Mouse (Mus musculus): ENCODE data around the gene Map4k5. TPM values are rescaled to one million over a fixed set of nuclear protein-coding genes. Genes with fewer than 3 reads are reported as not detected.

Map4k5 gene
- polyA plus RNA-seq, 1 experiment from 2014 or later, result 40.0 TPM

DNA sequence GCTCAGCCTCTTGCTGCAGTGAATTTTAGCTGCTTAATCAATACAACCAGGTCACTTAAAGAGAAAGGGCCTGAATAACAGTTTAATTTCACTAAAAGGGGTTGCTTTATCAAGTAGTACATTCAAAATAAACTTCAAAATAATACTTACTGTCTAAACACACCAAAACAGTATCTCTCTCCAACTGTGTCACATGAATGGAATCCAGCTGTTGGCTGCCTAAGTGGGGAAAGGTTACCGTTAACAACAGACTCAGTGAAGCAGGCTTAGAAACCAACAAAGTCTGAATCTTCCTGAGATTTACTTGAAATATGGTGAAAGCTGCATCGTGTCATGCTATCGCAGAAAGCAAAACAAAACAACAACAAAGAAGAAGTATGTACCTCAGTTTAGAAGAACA, 80.0 kb downstream of the Map4k5 start:
- H3K4me2 ChIP-seq (ENCODE audit: low read length), result no peak overlapping the region
- H3K27ac ChIP-seq (replicated peaks; ENCODE audit: low read depth, low read length), result no peak overlapping the region
- WGBS, result 75% methylated on average over 3 of the region's 3 CpGs

DNA sequence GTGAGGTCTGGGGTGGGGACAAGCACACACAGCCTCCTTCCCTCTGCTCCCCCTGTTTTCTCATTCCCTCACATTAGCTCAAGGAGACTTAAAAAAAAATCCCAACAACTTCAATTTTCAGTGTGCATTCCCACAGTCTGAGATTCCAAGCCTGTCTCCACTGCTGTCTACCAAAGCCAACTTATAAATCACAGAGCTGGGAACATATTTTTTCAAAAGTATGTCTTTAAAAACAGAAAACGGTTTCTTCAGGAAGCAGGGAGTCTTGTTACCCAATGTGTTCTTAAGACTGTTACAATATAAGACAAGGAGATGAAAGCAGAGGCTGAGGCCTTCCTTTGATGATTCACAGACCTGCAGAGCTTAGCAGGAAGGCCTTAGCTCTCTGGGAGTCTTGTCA, 81.0 kb downstream of the Map4k5 start:
- Histone ChIP-seq H3K36me3 (ENCODE audit: control insufficient read depth, insufficient read depth, low read length) (peaks cover 68% of the 10 kb centered on the region), H3K4me3 (replicated peaks; ENCODE audit: low read depth, low read length) (no peak overlapping the region), H3K9ac (replicated peaks; ENCODE audit: low read length) (no peak overlapping the region), H3K27ac (replicated peaks; ENCODE audit: low read depth, low read length) (no peak overlapping the region), H3K27me3 (ENCODE audit: control insufficient read depth, insufficient read depth, low read length) (no peaks in the 10 kb centered on the region), H3K4me1 (ENCODE audit: control insufficient read depth, insufficient read depth, low read length) (no peaks in the 10 kb centered on the region), H3K4me2 (ENCODE audit: low read length) (no peak overlapping the region), H3K9me3 (ENCODE audit: control insufficient read depth, low read length) (no peaks in the 10 kb centered on the region)
- ATAC-seq (ENCODE audit: low FRiP score, low TSS enrichment) (no peak), DNase-seq (no peak)
- WGBS, result 44% methylated on average over 1 of the region's 1 CpGs

More for the DNA sequence above, 80.0 kb downstream of the Map4k5 start:
- Histone ChIP-seq H3K9me3 (ENCODE audit: control insufficient read depth, low read length) (no peaks in the 10 kb centered on the region), H3K27me3 (ENCODE audit: control insufficient read depth, insufficient read depth, low read length) (no peaks in the 10 kb centered on the region), H3K4me1 (ENCODE audit: control insufficient read depth, insufficient read depth, low read length) (no peaks in the 10 kb centered on the region), H3K4me3 (replicated peaks; ENCODE audit: low read depth, low read length) (no peak overlapping the region), H3K9ac (replicated peaks; ENCODE audit: low read length) (no peak overlapping the region), H3K36me3 (ENCODE audit: control insufficient read depth, insufficient read depth, low read length) (peaks cover 68% of the 10 kb centered on the region)
- DNase-seq (no peak), ATAC-seq (ENCODE audit: low FRiP score, low TSS enrichment) (no peak)

DNA sequence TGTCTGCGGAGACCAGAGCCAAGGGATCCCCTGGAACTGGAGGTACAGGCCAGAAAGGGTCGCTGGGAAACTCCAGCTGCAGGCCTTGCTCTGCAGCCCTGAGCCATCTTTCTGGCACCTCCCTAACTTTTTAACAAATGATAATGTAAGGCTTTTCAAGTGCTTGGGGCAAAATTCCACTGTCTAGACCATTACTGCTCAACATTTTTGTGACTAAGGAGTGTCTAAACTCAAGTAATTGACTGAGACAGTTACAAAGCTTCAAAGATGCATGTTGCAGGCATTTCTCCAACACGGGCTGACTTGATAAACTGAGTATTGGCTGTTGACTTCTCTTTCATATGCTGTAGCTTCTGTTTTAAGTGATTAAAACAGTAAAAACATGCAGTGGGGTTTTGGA, 83.6 kb downstream of the Map4k5 start:
- peaks cover 63% of the 10 kb centered on the region for H3K36me3 ChIP-seq (ENCODE audit: control insufficient read depth, insufficient read depth, low read length)
- ATAC-seq (ENCODE audit: low FRiP score, low TSS enrichment), result no peak

DNA sequence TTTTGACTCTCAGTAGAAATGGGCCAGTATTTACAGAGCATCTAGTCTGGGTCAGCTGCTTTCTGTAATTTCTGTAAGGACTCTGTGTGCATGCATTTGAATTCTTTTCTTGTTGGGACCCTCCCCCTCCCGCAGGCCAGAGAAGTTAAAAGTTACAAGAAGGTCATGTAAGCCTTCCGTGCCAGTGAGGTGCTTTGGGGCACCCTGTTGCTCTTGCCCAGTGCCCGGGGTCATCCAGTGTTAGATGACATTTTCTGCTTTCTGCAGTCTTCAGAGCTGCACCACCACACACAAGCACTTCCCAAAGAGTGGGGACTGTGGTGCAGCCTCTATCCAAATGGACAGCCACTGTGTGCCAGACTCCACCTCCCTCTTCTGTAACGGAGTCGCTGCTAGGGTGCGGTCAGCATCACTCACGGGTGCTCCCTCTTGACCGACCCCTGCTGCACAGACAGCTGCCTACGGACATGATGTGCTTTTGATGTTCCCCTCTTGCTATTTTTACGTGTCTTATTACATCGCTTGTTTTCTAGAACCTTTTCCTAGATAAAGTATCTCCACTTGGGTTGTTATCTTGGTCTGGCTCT, 85.5 kb downstream of the Map4k5 start:
- no peak for ATAC-seq (ENCODE audit: low FRiP score, low TSS enrichment)
- H3K9ac ChIP-seq (replicated peaks; ENCODE audit: low read length), result no peak overlapping the region
- H3K4me3 ChIP-seq (replicated peaks; ENCODE audit: low read depth, low read length), result no peak overlapping the region
- H3K27me3 ChIP-seq (ENCODE audit: control insufficient read depth, insufficient read depth, low read length), result no peaks in the 10 kb centered on the region
- H3K36me3 ChIP-seq (ENCODE audit: control insufficient read depth, insufficient read depth, low read length), result peaks cover 60% of the 10 kb centered on the region
- H3K9me3 ChIP-seq (ENCODE audit: control insufficient read depth, low read length), result no peaks in the 10 kb centered on the region
- H3K4me1 ChIP-seq (ENCODE audit: control insufficient read depth, insufficient read depth, low read length), result no peaks in the 10 kb centered on the region
- no peak overlapping the region for H3K27ac ChIP-seq (replicated peaks; ENCODE audit: low read depth, low read length)
- H3K4me2 ChIP-seq (ENCODE audit: low read length), result no peak overlapping the region
- 88% methylated on average over 11 of the region's 11 CpGs for WGBS
- no peak for DNase-seq

More for the DNA sequence above, 83.6 kb downstream of the Map4k5 start:
- no peak overlapping the region for H3K27ac ChIP-seq (replicated peaks; ENCODE audit: low read depth, low read length)
- H3K4me1 ChIP-seq (ENCODE audit: control insufficient read depth, insufficient read depth, low read length), result no peaks in the 10 kb centered on the region
- no peak for DNase-seq
- H3K4me3 ChIP-seq (replicated peaks; ENCODE audit: low read depth, low read length), result no peak overlapping the region
- WGBS, result 90% methylated on average over 3 of the region's 3 CpGs
- H3K27me3 ChIP-seq (ENCODE audit: control insufficient read depth, insufficient read depth, low read length), result no peaks in the 10 kb centered on the region
- H3K4me2 ChIP-seq (ENCODE audit: low read length), result no peak overlapping the region
- H3K9ac ChIP-seq (replicated peaks; ENCODE audit: low read length), result no peak overlapping the region
- H3K9me3 ChIP-seq (ENCODE audit: control insufficient read depth, low read length), result no peaks in the 10 kb centered on the region

DNA sequence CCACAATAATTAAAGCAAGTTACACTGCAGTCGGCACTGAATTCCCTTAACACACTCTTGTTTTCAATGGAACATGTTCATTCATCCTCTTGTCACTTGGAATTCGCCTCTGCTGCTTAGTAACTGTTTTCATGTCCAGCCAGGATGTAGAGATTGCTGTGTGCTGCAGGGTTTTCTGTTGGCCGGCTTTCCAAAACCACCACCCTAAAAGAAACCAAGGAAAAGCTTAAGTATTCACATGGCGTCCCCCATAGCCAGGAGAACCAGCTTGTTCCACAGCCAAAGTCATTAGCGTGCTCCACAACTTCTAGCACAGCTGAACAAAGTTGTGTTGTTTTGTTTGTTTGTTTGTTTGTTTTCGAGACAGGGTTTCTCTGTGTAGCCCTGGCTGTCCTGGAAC, 87.9 kb downstream of the Map4k5 start:
- H3K36me3 ChIP-seq (ENCODE audit: control insufficient read depth, insufficient read depth, low read length), result peaks cover 57% of the 10 kb centered on the region
- no peaks in the 10 kb centered on the region for H3K9me3 ChIP-seq (ENCODE audit: control insufficient read depth, low read length)
- no peaks in the 10 kb centered on the region for H3K4me1 ChIP-seq (ENCODE audit: control insufficient read depth, insufficient read depth, low read length)
- no peaks in the 10 kb centered on the region for H3K27me3 ChIP-seq (ENCODE audit: control insufficient read depth, insufficient read depth, low read length)
- H3K4me2 ChIP-seq (ENCODE audit: low read length), result no peak overlapping the region
- H3K9ac ChIP-seq (replicated peaks; ENCODE audit: low read length), result no peak overlapping the region
- DNase-seq (no peak), ATAC-seq (ENCODE audit: low FRiP score, low TSS enrichment) (no peak)
- H3K27ac ChIP-seq (replicated peaks; ENCODE audit: low read depth, low read length), result no peak overlapping the region
- 91% methylated on average over 6 of the region's 6 CpGs for WGBS
- H3K4me3 ChIP-seq (replicated peaks; ENCODE audit: low read depth, low read length), result no peak overlapping the region

DNA sequence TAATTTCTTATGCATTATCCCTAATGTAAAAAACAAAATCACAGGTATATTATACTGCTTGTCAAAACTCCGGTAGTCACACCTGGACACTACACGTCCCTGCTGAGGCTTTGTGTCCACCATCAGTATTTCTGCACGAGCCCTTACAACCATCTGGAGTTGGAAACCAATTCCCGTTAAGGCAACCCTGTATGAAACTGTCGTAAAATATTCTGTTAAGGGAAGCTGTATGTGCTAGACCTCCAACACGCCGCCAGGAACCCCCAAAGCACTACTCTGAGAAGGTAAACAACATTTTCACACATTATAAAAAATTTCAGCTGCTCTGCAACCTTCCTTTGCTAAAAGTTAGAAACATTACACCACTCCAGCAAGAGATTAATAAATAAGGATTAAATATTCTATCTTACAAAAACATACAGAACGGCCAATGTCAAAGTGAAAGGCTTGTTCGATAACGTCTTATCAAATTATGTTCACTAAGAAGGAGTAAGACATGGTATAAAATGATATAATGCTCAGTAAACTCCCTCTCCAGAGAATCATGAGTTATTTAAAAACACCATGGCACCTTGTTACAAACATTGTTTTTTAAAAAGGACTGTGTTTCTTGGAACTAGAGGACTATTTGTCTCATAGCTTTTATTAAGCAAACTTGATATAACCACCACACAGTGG, 88.5 kb downstream of the Map4k5 start:
- Histone ChIP-seq H3K4me1 (ENCODE audit: control insufficient read depth, insufficient read depth, low read length) (no peaks in the 10 kb centered on the region), H3K27me3 (ENCODE audit: control insufficient read depth, insufficient read depth, low read length) (no peaks in the 10 kb centered on the region), H3K9ac (replicated peaks; ENCODE audit: low read length) (no peak overlapping the region), H3K9me3 (ENCODE audit: control insufficient read depth, low read length) (no peaks in the 10 kb centered on the region), H3K36me3 (ENCODE audit: control insufficient read depth, insufficient read depth, low read length) (peaks cover 54% of the 10 kb centered on the region), H3K27ac (replicated peaks; ENCODE audit: low read depth, low read length) (no peak overlapping the region), H3K4me3 (replicated peaks; ENCODE audit: low read depth, low read length) (no peak overlapping the region), H3K4me2 (ENCODE audit: low read length) (no peak overlapping the region)
- no peak for ATAC-seq (ENCODE audit: low FRiP score, low TSS enrichment)
- no peak for DNase-seq
- WGBS, result 95% methylated on average over 10 of the region's 10 CpGs

DNA sequence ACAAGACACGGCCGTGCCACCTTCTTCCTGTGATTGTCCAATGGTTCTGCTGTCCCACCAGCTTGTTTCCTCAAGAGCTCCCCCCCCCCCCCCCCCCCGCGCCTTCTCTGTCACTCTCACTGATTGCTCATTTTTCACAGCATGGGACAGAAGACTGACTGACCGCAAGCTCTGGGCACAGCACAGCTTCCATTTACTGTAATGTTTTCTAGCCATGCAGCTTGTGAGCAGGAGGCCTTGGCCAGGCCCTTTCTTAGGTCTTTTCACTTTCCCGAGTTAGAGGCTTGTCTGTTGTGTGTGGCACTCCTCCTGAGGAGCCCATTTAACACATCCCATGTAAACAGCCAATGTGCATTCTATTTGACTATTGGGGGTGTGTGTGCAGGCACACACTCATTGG, 89.8 kb downstream of the Map4k5 start:
- no peaks in the 10 kb centered on the region for H3K27me3 ChIP-seq (ENCODE audit: control insufficient read depth, insufficient read depth, low read length)
- H3K4me2 ChIP-seq (ENCODE audit: low read length), result no peak overlapping the region
- WGBS, result 92% methylated on average over 5 of the region's 6 CpGs
- H3K27ac ChIP-seq (replicated peaks; ENCODE audit: low read depth, low read length), result no peak overlapping the region
- H3K4me1 ChIP-seq (ENCODE audit: control insufficient read depth, insufficient read depth, low read length), result no peaks in the 10 kb centered on the region
- H3K9ac ChIP-seq (replicated peaks; ENCODE audit: low read length), result no peak overlapping the region
- H3K4me3 ChIP-seq (replicated peaks; ENCODE audit: low read depth, low read length), result no peak overlapping the region
- peaks cover 48% of the 10 kb centered on the region for H3K36me3 ChIP-seq (ENCODE audit: control insufficient read depth, insufficient read depth, low read length)
- no peaks in the 10 kb centered on the region for H3K9me3 ChIP-seq (ENCODE audit: control insufficient read depth, low read length)
- DNase-seq (no peak), ATAC-seq (ENCODE audit: low FRiP score, low TSS enrichment) (no peak)

DNA sequence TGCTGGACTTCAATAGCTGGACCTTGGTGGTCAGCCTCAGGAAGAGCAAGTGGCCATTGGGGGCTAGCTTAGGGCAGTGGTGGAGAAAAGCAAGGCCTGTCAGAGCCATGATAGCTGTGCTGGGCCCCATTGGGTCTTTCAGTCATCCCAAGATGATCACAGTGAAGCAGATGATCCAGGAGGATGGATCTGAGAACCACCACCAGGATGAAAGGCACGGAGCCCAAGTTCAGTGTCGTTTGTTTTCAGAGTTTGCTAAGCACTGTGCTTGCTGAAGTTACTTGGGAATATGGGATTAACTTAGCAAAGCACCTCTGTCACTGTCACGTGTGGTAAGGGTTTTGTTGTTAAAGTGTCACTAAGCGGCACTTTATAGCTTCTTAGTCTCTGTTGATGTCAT, 92.4 kb downstream of the Map4k5 start:
- WGBS, result 86% methylated on average over 4 of the region's 4 CpGs
- no peaks in the 10 kb centered on the region for H3K4me1 ChIP-seq (ENCODE audit: control insufficient read depth, insufficient read depth, low read length)
- no peaks in the 10 kb centered on the region for H3K9me3 ChIP-seq (ENCODE audit: control insufficient read depth, low read length)

DNA sequence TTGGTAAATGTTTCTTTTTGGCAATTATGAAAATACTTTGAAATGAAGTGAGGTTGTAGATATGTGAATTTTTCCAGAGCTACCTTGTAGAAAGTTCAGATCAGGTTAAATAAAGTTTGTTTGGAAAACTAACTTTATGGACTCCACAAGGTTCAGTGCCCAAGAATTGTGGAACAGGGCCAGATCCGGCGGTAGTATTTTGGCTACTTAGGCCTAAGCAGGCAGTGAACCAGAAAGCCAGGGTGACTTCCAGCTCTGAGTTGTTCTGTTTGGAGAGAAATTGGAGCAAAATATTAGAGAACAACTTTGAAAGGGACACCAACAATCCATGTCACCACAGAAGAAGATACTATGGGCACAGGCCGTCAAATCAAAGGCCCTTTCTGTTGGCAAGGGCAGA, 96.7 kb downstream of the Map4k5 start:
- Histone ChIP-seq H3K4me1 (ENCODE audit: control insufficient read depth, insufficient read depth, low read length) (peaks cover 3% of the 10 kb centered on the region; the same call in 1 of the 2 replicates), H3K36me3 (ENCODE audit: control insufficient read depth, insufficient read depth, low read length) (no peaks in the 10 kb centered on the region), H3K27ac (replicated peaks; ENCODE audit: low read depth, low read length) (no peak overlapping the region), H3K27me3 (ENCODE audit: control insufficient read depth, insufficient read depth, low read length) (no peaks in the 10 kb centered on the region), H3K9ac (replicated peaks; ENCODE audit: low read length) (no peak overlapping the region), H3K4me3 (replicated peaks; ENCODE audit: low read depth, low read length) (no peak overlapping the region), H3K9me3 (ENCODE audit: control insufficient read depth, low read length) (no peaks in the 10 kb centered on the region), H3K4me2 (ENCODE audit: low read length) (no peak overlapping the region)
- WGBS, result 89% methylated on average over 3 of the region's 3 CpGs
- ATAC-seq (ENCODE audit: low FRiP score, low TSS enrichment), result no peak
- DNase-seq, result no peak

More for the DNA sequence above, 92.4 kb downstream of the Map4k5 start:
- Histone ChIP-seq H3K27me3 (ENCODE audit: control insufficient read depth, insufficient read depth, low read length) (no peaks in the 10 kb centered on the region), H3K9ac (replicated peaks; ENCODE audit: low read length) (no peak overlapping the region), H3K4me3 (replicated peaks; ENCODE audit: low read depth, low read length) (no peak overlapping the region), H3K27ac (replicated peaks; ENCODE audit: low read depth, low read length) (no peak overlapping the region), H3K36me3 (ENCODE audit: control insufficient read depth, insufficient read depth, low read length) (peaks cover 27% of the 10 kb centered on the region), H3K4me2 (ENCODE audit: low read length) (no peak overlapping the region)
- ATAC-seq (ENCODE audit: low FRiP score, low TSS enrichment) (no peak), DNase-seq (no peak)
